Mouse (Mus musculus): ENCODE measurements around the gene F2r. TPM values are rescaled to one million over a fixed set of nuclear protein-coding genes. Genes with fewer than 3 reads are reported as not detected.

F2r gene
- polyA plus RNA-seq, 1 experiment from 2014 or later, result 63.4 TPM

DNA sequence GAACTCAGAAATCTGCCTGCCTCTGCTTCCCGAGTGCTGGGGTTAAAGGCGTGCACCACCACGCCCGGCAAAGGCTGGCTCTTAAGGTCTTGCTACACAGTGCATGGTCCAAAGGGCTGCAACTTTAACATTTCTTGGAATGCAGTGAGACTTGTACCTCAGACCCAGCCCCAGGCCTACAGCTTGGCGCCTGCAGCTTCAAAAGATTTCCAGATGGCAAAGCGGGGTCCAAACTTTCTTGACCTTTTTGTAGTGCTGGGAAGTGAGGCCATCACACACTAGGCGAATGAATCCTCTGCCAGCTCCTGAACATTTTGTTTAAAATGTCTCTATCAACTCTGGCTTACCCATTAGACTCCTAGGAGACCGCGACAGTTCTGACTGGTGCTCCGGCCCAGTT lies 20.7 kb downstream of the F2r start:
- no peak for ATAC-seq (ENCODE audit: low read depth)
- peaks cover 16% of the 10 kb centered on the region for H3K36me3 ChIP-seq (ENCODE audit: control insufficient read depth, insufficient read depth, low read length)
- no peak overlapping the region for H3K4me2 ChIP-seq (ENCODE audit: low read depth, low read length)
- no peaks in the 10 kb centered on the region for H3K4me1 ChIP-seq (ENCODE audit: control insufficient read depth, insufficient read depth, low read length)
- H3K9ac ChIP-seq (ENCODE audit: low read depth, low read length), result no peak overlapping the region
- no peak overlapping the region for H3K4me3 ChIP-seq (ENCODE audit: low read depth, low read length)
- no peaks in the 10 kb centered on the region for H3K9me3 ChIP-seq (ENCODE audit: control insufficient read depth, low read length)
- no peaks in the 10 kb centered on the region for H3K27me3 ChIP-seq (replicated peaks; ENCODE audit: control insufficient read depth, insufficient read depth, low read length)
- no peak for DNase-seq (ENCODE audit: low spot score)
- no peak overlapping the region for H3K27ac ChIP-seq (replicated peaks; ENCODE audit: low read depth, low read length)
- WGBS, result 90% methylated on average over 10 of the region's 10 CpGs

DNA sequence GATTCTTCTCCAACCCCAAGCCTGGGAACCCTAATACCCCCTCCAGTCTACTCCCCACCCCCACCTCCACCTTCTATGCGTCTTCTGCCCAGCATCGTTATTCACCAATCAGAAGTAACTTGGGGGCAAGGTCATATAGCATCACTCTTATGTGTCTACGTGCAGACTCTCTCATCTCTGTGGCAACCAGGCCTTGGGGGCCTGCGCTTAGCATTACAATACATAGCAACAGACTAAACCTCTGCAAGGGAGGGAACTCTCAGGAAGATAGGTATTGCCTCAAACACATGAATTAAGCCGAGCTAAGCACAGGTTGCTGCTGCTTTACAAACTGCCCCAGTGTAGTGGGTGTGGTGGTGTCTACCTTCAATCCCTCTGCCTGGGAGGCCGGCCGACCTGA lies 21.6 kb downstream of the F2r start:
- WGBS, result 88% methylated on average over 7 of the region's 7 CpGs

GRCm38 (mm10) chr13:95595921-95596320 lies 22.4 kb downstream of the F2r start:
- no peaks in the 10 kb centered on the region for H3K9me3 ChIP-seq (ENCODE audit: control insufficient read depth, low read length)
- H3K9ac ChIP-seq (ENCODE audit: low read depth, low read length), result no peak overlapping the region
- H3K4me3 ChIP-seq (ENCODE audit: low read depth, low read length), result no peak overlapping the region
- no peak overlapping the region for H3K27ac ChIP-seq (replicated peaks; ENCODE audit: low read depth, low read length)
- WGBS, result 41% methylated on average over 5 of the region's 5 CpGs
- peaks cover 2% of the 10 kb centered on the region; the same call in 1 of the 2 replicates for H3K36me3 ChIP-seq (ENCODE audit: control insufficient read depth, insufficient read depth, low read length)
- DNase-seq (ENCODE audit: low spot score), result no peak
- H3K4me1 ChIP-seq (ENCODE audit: control insufficient read depth, insufficient read depth, low read length), result no peaks in the 10 kb centered on the region
- H3K4me2 ChIP-seq (ENCODE audit: low read depth, low read length), result no peak overlapping the region
- ATAC-seq (ENCODE audit: low read depth), result no peak
- H3K27me3 ChIP-seq (replicated peaks; ENCODE audit: control insufficient read depth, insufficient read depth, low read length), result no peaks in the 10 kb centered on the region

More for the DNA sequence above, 21.6 kb downstream of the F2r start:
- H3K27ac ChIP-seq (replicated peaks; ENCODE audit: low read depth, low read length), result no peak overlapping the region
- no peaks in the 10 kb centered on the region for H3K27me3 ChIP-seq (replicated peaks; ENCODE audit: control insufficient read depth, insufficient read depth, low read length)
- H3K4me3 ChIP-seq (ENCODE audit: low read depth, low read length), result no peak overlapping the region
- ATAC-seq (ENCODE audit: low read depth) (no peak), DNase-seq (ENCODE audit: low spot score) (no peak)
- no peak overlapping the region for H3K9ac ChIP-seq (ENCODE audit: low read depth, low read length)
- H3K4me2 ChIP-seq (ENCODE audit: low read depth, low read length), result no peak overlapping the region
- H3K36me3 ChIP-seq (ENCODE audit: control insufficient read depth, insufficient read depth, low read length), result peaks cover 10% of the 10 kb centered on the region; the same call in 1 of the 2 replicates
- H3K4me1 ChIP-seq (ENCODE audit: control insufficient read depth, insufficient read depth, low read length), result no peaks in the 10 kb centered on the region
- H3K9me3 ChIP-seq (ENCODE audit: control insufficient read depth, low read length), result no peaks in the 10 kb centered on the region

GRCm38 (mm10) chr13:95595411-95595810 lies 22.9 kb downstream of the F2r start:
- Histone ChIP-seq H3K36me3 (ENCODE audit: control insufficient read depth, insufficient read depth, low read length) (no peaks in the 10 kb centered on the region), H3K9ac (ENCODE audit: low read depth, low read length) (no peak overlapping the region), H3K9me3 (ENCODE audit: control insufficient read depth, low read length) (no peaks in the 10 kb centered on the region), H3K27me3 (replicated peaks; ENCODE audit: control insufficient read depth, insufficient read depth, low read length) (no peaks in the 10 kb centered on the region), H3K4me3 (ENCODE audit: low read depth, low read length) (no peak overlapping the region), H3K4me2 (ENCODE audit: low read depth, low read length) (no peak overlapping the region), H3K4me1 (ENCODE audit: control insufficient read depth, insufficient read depth, low read length) (no peaks in the 10 kb centered on the region), H3K27ac (replicated peaks; ENCODE audit: low read depth, low read length) (no peak overlapping the region)
- DNase-seq (ENCODE audit: low spot score), result no peak
- no peak for ATAC-seq (ENCODE audit: low read depth)
- 69% methylated on average over 7 of the region's 7 CpGs for WGBS

- H3K4me1 ChIP-seq (ENCODE audit: control insufficient read depth, insufficient read depth, low read length), result no peaks in the 10 kb centered on the region
- DNase-seq (ENCODE audit: low spot score) (peak; percentile 49), ATAC-seq (ENCODE audit: low read depth) (no peak)
- 46% methylated on average over 10 of the region's 10 CpGs for whole genome bisulfite sequencing
- H3K9ac ChIP-seq (ENCODE audit: low read depth, low read length), result no peak overlapping the region
- no peak overlapping the region for H3K4me2 ChIP-seq (ENCODE audit: low read depth, low read length)
- H3K9me3 ChIP-seq (ENCODE audit: control insufficient read depth, low read length), result no peaks in the 10 kb centered on the region
- H3K4me3 ChIP-seq (ENCODE audit: low read depth, low read length), result no peak overlapping the region
- H3K36me3 ChIP-seq (ENCODE audit: control insufficient read depth, insufficient read depth, low read length), result no peaks in the 10 kb centered on the region
- no peak overlapping the region for H3K27ac ChIP-seq (replicated peaks; ENCODE audit: low read depth, low read length)
- no peaks in the 10 kb centered on the region for H3K27me3 ChIP-seq (replicated peaks; ENCODE audit: control insufficient read depth, insufficient read depth, low read length)
Measured at GRCm38 (mm10) chr13:95592860-95593259, 25.4 kb downstream of the F2r start.

GRCm38 (mm10) chr13:95591606-95592005 lies 26.7 kb downstream of the F2r start:
- Histone ChIP-seq H3K4me1 (ENCODE audit: control insufficient read depth, insufficient read depth, low read length) (no peaks in the 10 kb centered on the region), H3K36me3 (ENCODE audit: control insufficient read depth, insufficient read depth, low read length) (no peaks in the 10 kb centered on the region), H3K4me2 (ENCODE audit: low read depth, low read length) (no peak overlapping the region), H3K27ac (replicated peaks; ENCODE audit: low read depth, low read length) (no peak overlapping the region), H3K27me3 (replicated peaks; ENCODE audit: control insufficient read depth, insufficient read depth, low read length) (no peaks in the 10 kb centered on the region), H3K9ac (ENCODE audit: low read depth, low read length) (no peak overlapping the region), H3K9me3 (ENCODE audit: control insufficient read depth, low read length) (no peaks in the 10 kb centered on the region), H3K4me3 (ENCODE audit: low read depth, low read length) (no peak overlapping the region)
- 92% methylated on average over 3 of the region's 3 CpGs for WGBS
- ATAC-seq (ENCODE audit: low read depth) (no peak), DNase-seq (ENCODE audit: low spot score) (no peak)

GRCm38 (mm10) chr13:95587628-95588027 lies 30.7 kb downstream of the F2r start:
- Histone ChIP-seq H3K4me2 (ENCODE audit: low read depth, low read length) (no peak overlapping the region), H3K4me1 (ENCODE audit: control insufficient read depth, insufficient read depth, low read length) (no peaks in the 10 kb centered on the region; the same call in 1 of the 2 replicates), H3K4me3 (ENCODE audit: low read depth, low read length) (no peak overlapping the region), H3K27me3 (replicated peaks; ENCODE audit: control insufficient read depth, insufficient read depth, low read length) (no peaks in the 10 kb centered on the region), H3K27ac (replicated peaks; ENCODE audit: low read depth, low read length) (no peak overlapping the region), H3K9ac (ENCODE audit: low read depth, low read length) (no peak overlapping the region), H3K9me3 (ENCODE audit: control insufficient read depth, low read length) (no peaks in the 10 kb centered on the region), H3K36me3 (ENCODE audit: control insufficient read depth, insufficient read depth, low read length) (no peaks in the 10 kb centered on the region)
- ATAC-seq (ENCODE audit: low read depth) (no peak), DNase-seq (ENCODE audit: low spot score) (no peak)
- 89% methylated on average over 4 of the region's 4 CpGs for WGBS

DNA sequence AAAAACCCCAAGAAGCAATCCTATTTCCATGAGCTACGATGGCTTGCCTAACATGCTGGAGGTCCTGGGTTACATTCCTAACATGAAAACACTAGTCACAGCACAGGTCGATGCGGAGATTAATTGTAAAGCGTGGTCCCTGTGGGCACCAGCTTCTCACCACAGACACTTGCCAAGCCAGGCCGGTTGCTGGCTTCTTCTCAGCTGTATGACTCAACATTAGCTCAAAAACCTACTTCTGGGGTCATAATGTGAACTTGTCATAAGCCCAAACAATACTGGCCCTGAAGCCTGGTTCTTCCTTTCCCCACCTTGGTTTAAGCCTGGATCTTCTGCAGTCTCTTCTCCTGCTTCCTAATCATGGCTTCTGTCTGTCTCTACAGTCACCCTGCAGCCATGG lies 33.4 kb downstream of the F2r start:
- Histone ChIP-seq H3K36me3 (ENCODE audit: control insufficient read depth, insufficient read depth, low read length) (no peaks in the 10 kb centered on the region), H3K9ac (ENCODE audit: low read depth, low read length) (no peak overlapping the region), H3K4me3 (ENCODE audit: low read depth, low read length) (no peak overlapping the region), H3K9me3 (ENCODE audit: control insufficient read depth, low read length) (no peaks in the 10 kb centered on the region), H3K27me3 (replicated peaks; ENCODE audit: control insufficient read depth, insufficient read depth, low read length) (no peaks in the 10 kb centered on the region), H3K4me2 (ENCODE audit: low read depth, low read length) (no peak overlapping the region), H3K4me1 (ENCODE audit: control insufficient read depth, insufficient read depth, low read length) (no peaks in the 10 kb centered on the region; the same call in 1 of the 2 replicates), H3K27ac (replicated peaks; ENCODE audit: low read depth, low read length) (no peak overlapping the region)
- DNase-seq (ENCODE audit: low spot score) (no peak), ATAC-seq (ENCODE audit: low read depth) (no peak)
- WGBS, result 78% methylated on average over 5 of the region's 5 CpGs
